Mouse (Mus musculus) gastrocnemius, adult 8-10 months (tissue): ENCODE results near the gene Tex10. TPM values are rescaled to one million over a fixed set of nuclear protein-coding genes. Genes with fewer than 3 reads are reported as not detected.

ENCODE experiments used
- DNase-seq, 2 experiments: peaks; one replicate each; pipeline ENCODE4 v3.0.0; 2022; ENCODE audit warnings: low spot score in 2 of 2
- total RNA-seq, 4 experiments: library from RNA; stranded (reverse); gene quantifications; 2 replicates each; pipeline ENCODE4 v1.2.4; 2022

The Tex10 gene
- total RNA-seq: 10 to 100 TPM in 3 of 4 experiments, 1 to 10 TPM in 1; 9.8 to 14.1 (median 12.0) TPM

DNA sequence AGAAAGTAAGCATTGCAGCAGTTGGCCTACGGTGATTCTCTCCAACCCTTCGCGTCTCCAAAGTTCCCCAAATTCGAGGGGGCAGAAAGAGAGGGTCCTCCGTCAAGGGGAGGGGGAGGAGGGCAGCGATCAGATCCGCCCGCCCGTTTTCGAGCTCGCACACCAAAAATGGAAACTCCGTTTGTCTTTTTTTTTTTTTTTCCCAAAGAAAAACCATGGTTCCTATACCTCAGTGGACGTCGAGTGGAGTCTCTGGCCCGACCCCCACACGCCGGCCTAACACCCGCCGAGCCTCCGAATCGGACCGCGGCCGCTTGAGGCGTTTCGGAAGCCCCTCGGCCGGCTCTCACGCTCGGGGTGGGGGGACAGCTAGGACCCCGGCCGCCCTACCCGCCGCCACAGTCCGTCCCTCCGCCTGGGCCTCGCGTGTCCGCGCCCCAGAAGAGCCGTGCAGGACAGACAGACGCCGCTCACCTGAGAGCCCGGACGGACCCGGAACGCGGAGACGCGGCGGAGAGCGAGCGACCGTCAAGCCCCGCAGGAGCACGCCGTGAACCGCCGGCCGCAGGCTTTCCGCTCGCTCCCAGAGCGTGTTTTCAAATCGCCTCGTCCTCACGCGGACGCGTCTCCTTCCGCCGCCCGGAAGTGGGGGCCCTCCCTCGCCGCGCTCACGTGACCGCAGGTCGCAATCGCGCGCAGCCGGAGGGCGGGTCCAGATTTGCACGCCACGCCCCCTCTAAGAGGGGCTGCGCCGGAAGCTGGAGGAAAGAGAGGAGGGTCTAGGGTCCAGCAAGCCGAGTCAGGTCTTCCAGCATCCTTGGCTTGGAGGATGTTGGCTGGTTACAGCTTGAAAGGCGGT, at the start of gene Tex10:
Tex10 (minus strand) TSS at position 668 of the 859 bp plus-strand sequence.
- DNase-seq: peak; percentile 80

- no peak for DNase-seq
These were observed 37.6 kb upstream of the Tex10 start for GRCm38 (mm10) chr4:48510861-48511260.

GRCm38 (mm10) chr4:48492510-48492909, 19.3 kb upstream of the Tex10 start:
- no peak for DNase-seq

GRCm38 (mm10) chr4:48491290-48491743, 18.1 kb upstream of the Tex10 start:
- DNase-seq: no peak

GRCm38 (mm10) chr4:48488916-48489315, 15.7 kb upstream of the Tex10 start:
- no peak for DNase-seq

- no peak for DNase-seq
These were observed 8.0 kb upstream of the Tex10 start for GRCm38 (mm10) chr4:48481287-48481686.

DNA sequence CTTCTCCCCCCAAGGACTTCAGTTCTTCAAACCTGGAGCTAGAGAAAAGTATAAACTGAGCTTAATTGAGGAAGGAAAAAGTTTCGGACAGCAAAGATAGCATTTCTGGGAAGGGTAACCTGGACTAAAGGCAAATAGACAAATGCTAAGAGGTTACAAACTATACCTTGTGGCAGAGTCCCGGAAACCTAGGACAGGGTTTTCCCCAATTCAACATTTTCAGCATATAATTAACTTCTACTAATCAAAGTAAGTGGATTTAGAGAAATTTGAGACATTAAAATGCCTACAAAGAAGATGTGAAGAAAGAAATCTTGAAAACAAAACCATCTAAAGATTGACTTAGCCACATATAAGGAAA, 372 bp upstream of the Tex10 start:
- no peak for DNase-seq

GRCm38 (mm10) chr4:48472052-48472791, 1.0 kb downstream of the Tex10 start:
- DNase-seq: no peak

- no peak for DNase-seq
These were observed 2.3 kb downstream of the Tex10 start for GRCm38 (mm10) chr4:48470977-48471376.

GRCm38 (mm10) chr4:48461060-48461459, 12.2 kb downstream of the Tex10 start:
- no peak for DNase-seq

- no peak for DNase-seq
These were observed 14.8 kb downstream of the Tex10 start for GRCm38 (mm10) chr4:48458436-48458835.

DNA sequence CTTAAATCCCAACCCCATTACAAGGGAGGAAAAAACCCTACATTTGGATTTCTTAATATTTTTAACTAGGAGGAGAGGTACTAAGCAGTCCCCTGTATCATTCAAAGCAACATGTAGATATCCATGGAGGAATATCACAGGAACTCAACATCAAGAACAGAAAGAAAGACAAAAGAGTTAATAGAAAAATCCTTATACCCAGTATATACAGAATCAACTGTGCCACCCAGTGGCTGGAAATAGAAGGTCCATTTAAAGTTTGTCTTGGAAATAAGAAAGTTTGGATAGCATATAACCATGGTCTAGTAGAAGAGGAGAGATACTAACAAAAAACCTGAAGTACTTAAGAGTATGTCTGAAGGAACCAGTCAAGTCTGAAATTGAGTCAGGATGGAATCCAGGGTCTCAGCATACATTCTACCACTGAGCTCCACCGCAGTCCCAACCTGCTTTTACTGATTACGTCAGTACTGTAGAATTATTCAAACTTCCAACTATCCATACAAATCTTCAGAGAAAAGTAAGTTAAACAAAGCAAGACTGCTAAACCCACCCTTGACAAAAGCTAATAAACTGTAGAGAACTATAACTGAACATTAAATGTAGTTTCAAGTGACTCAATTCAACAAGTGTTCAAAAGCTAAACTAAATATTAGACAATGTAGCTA, 19.0 kb downstream of the Tex10 start:
- no peak for DNase-seq

DNA sequence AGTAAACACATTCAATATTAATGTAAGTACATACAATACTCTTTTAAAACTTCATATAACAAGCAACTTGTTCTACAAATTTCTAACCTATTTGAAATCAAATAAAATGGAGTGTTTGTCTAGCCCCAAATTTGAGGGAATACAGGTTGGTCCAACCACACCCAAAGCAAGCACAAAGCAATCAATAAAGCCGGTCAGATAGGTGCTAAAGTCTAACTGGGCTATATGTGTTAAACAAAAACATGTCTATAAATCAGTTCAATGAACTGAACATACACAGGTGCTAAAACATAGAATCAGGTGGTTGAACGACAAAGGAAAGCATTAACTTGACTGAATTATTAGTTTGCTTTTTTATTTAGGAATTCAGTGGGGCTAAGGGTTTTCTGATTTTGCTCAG, 45.2 kb downstream of the Tex10 start:
- DNase-seq: no peak

DNA sequence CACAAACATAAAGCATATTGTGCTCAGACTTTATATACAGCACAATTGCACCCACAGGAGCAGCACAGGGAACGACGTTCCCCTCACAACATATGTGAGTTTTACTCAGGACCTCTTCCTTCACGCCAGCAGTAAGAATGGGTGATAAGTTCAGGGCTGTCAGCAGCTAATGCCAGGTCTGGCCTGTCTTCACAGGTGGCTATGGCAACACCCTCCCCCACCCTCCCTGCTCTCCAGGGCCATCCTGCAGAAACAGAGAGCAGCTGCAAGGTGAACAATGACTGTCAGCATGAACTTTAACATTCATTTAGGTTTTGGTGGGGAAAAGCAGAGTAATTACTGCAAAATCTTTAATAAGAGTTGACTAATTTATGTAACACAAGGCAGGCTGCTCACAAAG, 45.8 kb downstream of the Tex10 start:
- DNase-seq: no peak

GRCm38 (mm10) chr4:48423738-48424137, 49.5 kb downstream of the Tex10 start:
- DNase-seq: no peak

DNA sequence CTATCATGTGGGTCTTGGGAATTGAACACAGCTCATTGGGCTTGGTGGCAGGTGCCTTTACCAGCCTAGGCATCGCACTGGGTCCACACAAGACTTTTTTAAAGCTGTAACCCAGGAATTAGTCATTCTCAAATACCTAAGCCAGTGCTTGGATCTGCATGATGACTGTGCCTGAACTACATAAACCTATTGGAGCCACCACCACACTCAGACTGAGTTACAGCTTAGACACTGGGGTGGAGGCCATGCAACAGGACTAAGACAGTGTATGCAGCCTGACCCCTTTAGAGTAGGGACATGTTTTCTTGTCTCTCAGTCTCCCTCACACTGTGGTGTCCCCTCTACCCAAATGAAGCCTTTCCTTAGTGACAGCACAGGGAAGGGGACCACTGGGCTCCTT, 50.6 kb downstream of the Tex10 start:
- no peak for DNase-seq

DNA sequence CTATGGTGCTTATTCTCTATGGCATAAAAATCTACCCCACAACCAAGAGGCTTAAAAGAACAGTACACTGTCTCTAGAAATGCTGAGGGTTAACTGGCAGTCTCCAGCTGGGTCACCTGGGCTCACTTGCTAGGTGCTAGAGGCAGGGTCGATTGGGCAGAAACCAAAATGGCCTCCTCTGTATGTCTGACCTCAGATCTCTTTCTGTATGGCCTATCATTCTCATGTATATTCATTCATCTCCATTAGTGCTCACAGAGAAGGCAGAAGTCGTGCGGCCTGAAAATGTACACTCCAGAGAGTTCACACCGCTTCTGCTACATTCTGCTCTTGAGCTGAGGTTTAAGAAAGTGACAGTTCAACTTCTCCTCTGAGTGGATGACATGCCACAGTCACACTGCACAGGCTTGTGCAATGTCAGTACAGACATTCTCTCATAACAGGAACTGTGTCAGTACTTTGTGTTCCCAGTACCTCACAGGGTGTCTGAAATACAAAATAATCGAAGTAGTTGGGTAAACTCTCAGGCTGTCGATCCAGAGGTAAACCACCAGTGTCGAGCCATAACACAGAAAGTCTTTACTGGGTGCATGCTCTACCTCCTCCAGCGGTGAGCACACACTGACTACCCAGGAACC, 54.3 kb downstream of the Tex10 start:
- DNase-seq: no peak

DNA sequence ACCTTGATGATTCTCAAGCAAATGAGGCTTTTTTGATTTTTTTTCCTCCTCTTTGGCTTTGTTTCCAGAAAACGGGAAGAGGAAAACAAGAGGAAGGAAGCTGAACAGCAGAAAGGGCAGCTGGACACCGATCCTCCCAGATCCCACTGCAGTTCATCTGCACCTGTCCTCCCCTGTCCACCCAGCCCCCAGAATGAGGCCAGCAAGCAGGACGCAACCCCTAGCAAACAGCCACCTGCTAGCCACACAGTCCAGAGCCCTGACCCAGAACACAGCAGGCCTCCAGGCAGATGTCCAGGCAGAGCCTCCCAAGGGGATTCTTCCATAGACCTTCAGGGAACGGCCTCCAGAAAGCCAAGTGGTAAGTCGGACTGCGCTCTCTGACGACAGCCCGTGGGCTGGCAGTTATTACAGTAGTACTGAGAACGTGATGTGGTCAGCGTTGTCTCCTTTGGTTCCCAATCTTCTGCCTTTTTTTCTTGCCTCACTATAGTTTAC, 57.4 kb downstream of the Tex10 start:
- DNase-seq: peak; percentile 78 to 81

DNA sequence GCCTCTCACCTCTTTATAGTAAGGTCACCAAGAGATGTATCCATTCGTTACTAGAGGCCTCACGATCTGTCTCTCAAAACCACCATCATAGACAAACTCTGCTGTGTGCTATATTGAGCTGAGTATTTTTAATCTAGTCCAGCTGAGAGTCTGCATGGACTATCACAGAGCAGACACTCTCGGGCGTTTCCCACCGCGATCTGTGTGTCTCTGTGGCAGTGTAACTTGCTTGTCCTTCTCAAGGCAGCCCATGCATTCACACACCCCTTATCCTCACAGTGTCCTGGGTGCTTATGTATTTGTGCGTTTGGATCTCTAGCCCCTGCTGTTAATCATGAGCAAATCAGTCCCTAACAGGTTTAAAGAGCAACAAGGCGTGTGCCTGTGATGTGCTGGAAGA, 59.8 kb downstream of the Tex10 start:
- no peak for DNase-seq

- DNase-seq: peak; percentile 8 to 28
These were observed 65.8 kb downstream of the Tex10 start for GRCm38 (mm10) chr4:48407350-48408039.
